Mouse (Mus musculus) hindbrain, postnatal 0 days (tissue): ENCODE measurements around the gene Sh3bp5. TPM values are rescaled to one million over a fixed set of nuclear protein-coding genes. Genes with fewer than 3 reads are reported as not detected.

Source experiments
- ATAC-seq: fragments of 200-750 bp; cut with Nextera tagmentation; 2 replicates; pipeline ENCODE4 v1.8.0; 2017; ENCODE audit warnings: mild to moderate bottlenecking, moderate TSS enrichment, moderate library complexity
- DNase-seq: peaks from one replicate; pipeline ENCODE4 v3.0.0-alpha.2; 2015; ENCODE audit warnings: low spot score
- H3K27ac ChIP-seq: fragments of 300-500 bp; sonication (generic); 2 replicates; pipeline ENCODE4 v1.5.1; 2014; ENCODE audit warnings: mild to moderate bottlenecking
- H3K27me3 ChIP-seq: fragments of 300-500 bp; sonication (generic); 2 replicates; pipeline ENCODE4 v1.6.1; 2014; ENCODE audit warnings: low read length, mixed read lengths; ENCODE audit not compliant: insufficient read depth
- H3K36me3 ChIP-seq: fragments of 300-500 bp; sonication (generic); 2 replicates; pipeline ENCODE4 v1.6.1; 2014; ENCODE audit warnings: low read length, mixed read lengths; ENCODE audit not compliant: insufficient read depth
- H3K4me1 ChIP-seq: fragments of 300-500 bp; sonication (generic); 2 replicates; pipeline ENCODE4 v1.6.1; 2014; ENCODE audit warnings: antibody characterized with exemption, low read length, mixed read lengths; ENCODE audit not compliant: insufficient read depth
- H3K4me2 ChIP-seq: fragments of 300-500 bp; sonication (generic); 2 replicates; pipeline ENCODE4 v1.6.1; 2014; ENCODE audit warnings: low read depth, mild to moderate bottlenecking, low read length, moderate library complexity, mixed read lengths
- H3K4me3 ChIP-seq: fragments of 300-500 bp; sonication (generic); 2 replicates; pipeline ENCODE4 v1.5.1; 2014; ENCODE audit warnings: low read length
- H3K9ac ChIP-seq: fragments of 300-500 bp; sonication (generic); replicated peaks from 2 replicates; pipeline ENCODE4 v1.6.1; 2014; ENCODE audit warnings: mild to moderate bottlenecking, low read length, moderate library complexity, mixed read lengths
- H3K9me3 ChIP-seq: fragments of 300-500 bp; sonication (generic); 2 replicates; pipeline ENCODE4 v1.6.1; 2016; ENCODE audit warnings: low read length, mixed read lengths
- CTCF ChIP-seq: IDR thresholded peaks from 2 replicates; pipeline ENCODE4 v1.5.1; 2016; ENCODE audit warnings: antibody characterized with exemption, control low read depth, low read depth
- WGBS: fragments of 180-500 bp; shearing (Covaris S2); extraction: QIAGEN DNeasy Blood & Tissue Kit; methylation state at CpG from one replicate; pipeline ENCODE4 v1.1.7; 2014; 5-methylcytosine and 5-hydroxymethylcytosine counted together
- polyA plus RNA-seq: library from polyadenylated mRNA; unstranded; fragments of >200 nt; fragmentation: Nextera tagmentation; extraction: Ambion mirVana; gene quantifications from 2 replicates; pipeline ENCODE4 v1.2.1, GENCODE M21; 2015
- total RNA-seq: library from RNA; depleted of rRNA; stranded (reverse); fragments of >200 nt; gene quantifications from 2 replicates; pipeline ENCODE4 v1.2.3, GENCODE M21; 2014

Sh3bp5 gene
- total and polyA plus RNA-seq, 2 experiments from 2014 or later = 41.6 to 149 TPM

GRCm38 (mm10) chr14:31401918-31402427 lies 33.9 kb downstream of the Sh3bp5 start:
- TF ChIP-seq CTCF = no peak
- DNase-seq = no peak
- H3K36me3 ChIP-seq = peaks cover 7% of the 10 kb centered on the region; the same call in 1 of the 2 replicates
- H3K27ac ChIP-seq = no peak overlapping the region
- ATAC-seq = no peak
- no peak overlapping the region for H3K4me3 ChIP-seq
- WGBS = 78% methylated on average over 6 of the region's 6 CpGs
- no peaks in the 10 kb centered on the region for H3K27me3 ChIP-seq
- no peaks in the 10 kb centered on the region for H3K9me3 ChIP-seq
- H3K9ac ChIP-seq = no peak overlapping the region
- no peaks in the 10 kb centered on the region for H3K4me1 ChIP-seq
- H3K4me2 ChIP-seq = no peak overlapping the region

GRCm38 (mm10) chr14:31400896-31401295 lies 35.0 kb downstream of the Sh3bp5 start:
- Histone ChIP-seq H3K27ac (no peak overlapping the region), H3K4me3 (no peak overlapping the region)
- WGBS = 88% methylated on average over 11 of the region's 11 CpGs

GRCm38 (mm10) chr14:31400246-31400645 lies 35.6 kb downstream of the Sh3bp5 start:
- Histone ChIP-seq H3K27me3 (no peaks in the 10 kb centered on the region), H3K9ac (no peak overlapping the region), H3K9me3 (no peaks in the 10 kb centered on the region), H3K36me3 (peaks cover 7% of the 10 kb centered on the region; the same call in 1 of the 2 replicates), H3K27ac (no peak overlapping the region), H3K4me1 (no peaks in the 10 kb centered on the region), H3K4me2 (no peak overlapping the region), H3K4me3 (no peak overlapping the region)
- WGBS = 81% methylated on average over 7 of the region's 7 CpGs
- TF ChIP-seq CTCF = no peak
- no peak for ATAC-seq
- no peak for DNase-seq

More at GRCm38 (mm10) chr14:31400896-31401295, 35.0 kb downstream of the Sh3bp5 start:
- DNase-seq (no peak), ATAC-seq (no peak)
- Histone ChIP-seq H3K27me3 (no peaks in the 10 kb centered on the region), H3K4me1 (no peaks in the 10 kb centered on the region), H3K36me3 (peaks cover 7% of the 10 kb centered on the region; the same call in 1 of the 2 replicates), H3K4me2 (no peak overlapping the region), H3K9me3 (no peaks in the 10 kb centered on the region), H3K9ac (no peak overlapping the region)
- no peak for TF ChIP-seq CTCF

- no peaks in the 10 kb centered on the region for H3K9me3 ChIP-seq
- H3K27me3 ChIP-seq = no peaks in the 10 kb centered on the region
- H3K4me1 ChIP-seq = no peaks in the 10 kb centered on the region
- no peak for DNase-seq
- H3K27ac ChIP-seq = no peak overlapping the region
- H3K4me3 ChIP-seq = no peak overlapping the region
- no peak for TF ChIP-seq CTCF
- H3K4me2 ChIP-seq = no peak overlapping the region
- no peak overlapping the region for H3K9ac ChIP-seq
- no peak for ATAC-seq
- peaks cover 7% of the 10 kb centered on the region; the same call in 1 of the 2 replicates for H3K36me3 ChIP-seq
- 78% methylated on average over 3 of the region's 3 CpGs for whole genome bisulfite sequencing
Measured at GRCm38 (mm10) chr14:31399271-31399670, 36.6 kb downstream of the Sh3bp5 start.

GRCm38 (mm10) chr14:31398819-31399218 lies 37.1 kb downstream of the Sh3bp5 start:
- H3K4me2 ChIP-seq = no peak overlapping the region
- H3K4me1 ChIP-seq = no peaks in the 10 kb centered on the region
- no peak overlapping the region for H3K9ac ChIP-seq
- no peak for TF ChIP-seq CTCF
- H3K27ac ChIP-seq = 0 out of 2 replicates have a peak overlapping the region, but pooled peaks have one; percentile 4
- DNase-seq (no peak), ATAC-seq (no peak)
- H3K36me3 ChIP-seq = peaks cover 7% of the 10 kb centered on the region; the same call in 1 of the 2 replicates
- H3K9me3 ChIP-seq = no peaks in the 10 kb centered on the region
- no peak overlapping the region for H3K4me3 ChIP-seq
- no peaks in the 10 kb centered on the region for H3K27me3 ChIP-seq
- 92% methylated on average over 11 of the region's 11 CpGs for WGBS

- DNase-seq (peak; percentile 28), ATAC-seq (peak; percentile 54)
- Histone ChIP-seq H3K4me1 (no peaks in the 10 kb centered on the region), H3K9ac (no peak overlapping the region), H3K9me3 (no peaks in the 10 kb centered on the region), H3K27ac (0 out of 2 replicates have a peak overlapping the region, but pooled peaks have one; percentile 4), H3K4me2 (no peak overlapping the region), H3K4me3 (no peak overlapping the region), H3K27me3 (no peaks in the 10 kb centered on the region), H3K36me3 (peaks cover 7% of the 10 kb centered on the region; the same call in 1 of the 2 replicates)
- no peak for TF ChIP-seq CTCF
- 72% methylated on average over 9 of the region's 9 CpGs for WGBS
Measured at GRCm38 (mm10) chr14:31397791-31398595, 37.9 kb downstream of the Sh3bp5 start.

- Histone ChIP-seq H3K9ac (no peak overlapping the region), H3K27me3 (no peaks in the 10 kb centered on the region), H3K27ac (no peak overlapping the region), H3K9me3 (no peaks in the 10 kb centered on the region), H3K4me2 (no peak overlapping the region), H3K36me3 (peaks cover 7% of the 10 kb centered on the region; the same call in 1 of the 2 replicates), H3K4me1 (no peaks in the 10 kb centered on the region), H3K4me3 (no peak overlapping the region)
- DNase-seq = no peak
- TF ChIP-seq CTCF = no peak
- no peak; the same call in 1 of the 2 replicates for ATAC-seq
- WGBS = 65% methylated on average over 12 of the region's 12 CpGs
Measured at GRCm38 (mm10) chr14:31397353-31397752, 38.5 kb downstream of the Sh3bp5 start.
